Mouse (Mus musculus): Measurements from ENCODE around the gene Slc5a12. TPM values are rescaled to one million over a fixed set of nuclear protein-coding genes. Genes with fewer than 3 reads are reported as not detected.

Gene Slc5a12
- polyA plus RNA-seq (2012; ENCODE audit: insufficient read depth, insufficient read length, low replicate concordance, missing spikeins) = not detected in 2 replicates

DNA sequence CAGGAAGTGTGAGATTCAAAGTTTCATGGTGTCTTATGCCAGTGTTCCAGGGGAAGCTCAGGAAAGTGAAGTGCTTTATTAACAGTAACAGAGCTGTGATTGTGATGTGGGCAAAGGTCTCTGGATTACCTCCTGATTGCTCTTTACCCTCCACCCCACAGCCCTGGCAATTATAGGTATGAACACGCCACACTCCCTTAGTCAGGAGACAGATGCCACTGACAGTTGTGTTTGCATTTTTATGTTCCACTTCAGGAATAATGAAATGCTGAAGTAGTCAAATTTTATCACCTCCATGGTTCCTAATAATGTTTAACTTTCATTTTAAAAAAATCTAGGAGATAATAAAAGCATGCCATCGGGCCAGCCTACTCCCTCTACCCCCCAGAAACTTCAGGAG, at the start of gene Slc5a12:
Slc5a12 (plus strand) TSS at position 367 of the 400 bp plus-strand sequence.
- no peak within 1 kb of the TSS for H3K4me3 ChIP-seq (ENCODE audit: insufficient read depth, low read depth, low read length)
- WGBS = 79% methylated on average over 2 of the region's 2 CpGs
- no peak within 1 kb of the TSS for H3K27ac ChIP-seq (ENCODE audit: insufficient read depth, low read depth, low read length)
- no peaks in the 10 kb centered on the region for H3K4me1 ChIP-seq (ENCODE audit: control insufficient read depth, insufficient read depth, low read length)
- no peak for TF ChIP-seq CTCF (IDR thresholded peaks at IDR 0.05; ENCODE audit: insufficient read depth, low read depth, low read length)
- no peak for TF ChIP-seq POLR2A (IDR thresholded peaks at IDR 0.05; ENCODE audit: insufficient read depth, low read depth, low read length)

DNA sequence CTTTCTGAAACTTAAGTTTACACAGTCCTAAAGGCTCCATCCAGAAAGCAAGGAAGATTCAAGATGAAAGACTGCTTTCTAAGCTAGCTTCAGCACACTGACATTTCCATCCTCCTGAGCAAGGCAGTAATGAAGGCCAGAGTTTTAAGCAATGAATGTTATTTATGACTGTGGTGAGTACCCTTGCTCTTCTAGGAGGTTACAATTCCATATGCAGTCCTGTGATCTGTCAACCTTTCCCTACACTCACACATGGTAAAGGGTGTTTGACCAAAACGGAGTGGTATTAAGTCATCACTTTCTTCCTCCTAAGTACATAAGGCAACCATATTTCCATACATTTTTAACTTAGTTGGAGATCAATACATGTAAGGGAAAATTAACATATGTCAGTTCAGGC, 41.0 kb upstream of the Slc5a12 start:
- Histone ChIP-seq H3K27ac (ENCODE audit: insufficient read depth, low read depth, low read length) (no peak overlapping the region), H3K4me1 (ENCODE audit: control insufficient read depth, insufficient read depth, low read length) (no peaks in the 10 kb centered on the region), H3K4me3 (ENCODE audit: insufficient read depth, low read depth, low read length) (no peak overlapping the region)
- TF ChIP-seq POLR2A (IDR thresholded peaks at IDR 0.05; ENCODE audit: insufficient read depth, low read depth, low read length) (no peak), CTCF (IDR thresholded peaks at IDR 0.05; ENCODE audit: insufficient read depth, low read depth, low read length) (no peak)
- 95% methylated on average over 1 of the region's 1 CpGs for WGBS

DNA sequence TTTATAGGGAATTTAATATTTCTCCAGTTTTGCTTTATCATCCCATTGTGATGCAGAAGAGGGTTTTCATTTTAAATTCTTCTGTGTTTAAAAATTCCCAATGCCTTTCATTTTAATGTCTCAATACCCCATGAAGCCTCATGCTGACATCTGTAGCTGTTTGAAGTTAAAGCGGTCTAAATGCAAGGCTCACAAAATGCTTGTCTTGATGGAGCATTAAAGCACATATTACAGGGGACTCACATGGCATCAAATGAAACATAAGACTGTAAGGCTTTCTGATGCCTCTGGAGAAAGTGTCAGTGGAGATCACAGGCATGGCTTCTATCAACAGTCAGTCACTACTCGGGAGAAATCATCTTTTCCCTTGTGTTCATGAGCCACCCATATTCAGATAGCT, 34.5 kb upstream of the Slc5a12 start:
- WGBS = 89% methylated on average over 2 of the region's 2 CpGs
- Histone ChIP-seq H3K4me1 (ENCODE audit: control insufficient read depth, insufficient read depth, low read length) (no peaks in the 10 kb centered on the region), H3K4me3 (ENCODE audit: insufficient read depth, low read depth, low read length) (no peak overlapping the region), H3K27ac (ENCODE audit: insufficient read depth, low read depth, low read length) (no peak overlapping the region)
- TF ChIP-seq CTCF (IDR thresholded peaks at IDR 0.05; ENCODE audit: insufficient read depth, low read depth, low read length) (no peak), POLR2A (IDR thresholded peaks at IDR 0.05; ENCODE audit: insufficient read depth, low read depth, low read length) (no peak)

DNA sequence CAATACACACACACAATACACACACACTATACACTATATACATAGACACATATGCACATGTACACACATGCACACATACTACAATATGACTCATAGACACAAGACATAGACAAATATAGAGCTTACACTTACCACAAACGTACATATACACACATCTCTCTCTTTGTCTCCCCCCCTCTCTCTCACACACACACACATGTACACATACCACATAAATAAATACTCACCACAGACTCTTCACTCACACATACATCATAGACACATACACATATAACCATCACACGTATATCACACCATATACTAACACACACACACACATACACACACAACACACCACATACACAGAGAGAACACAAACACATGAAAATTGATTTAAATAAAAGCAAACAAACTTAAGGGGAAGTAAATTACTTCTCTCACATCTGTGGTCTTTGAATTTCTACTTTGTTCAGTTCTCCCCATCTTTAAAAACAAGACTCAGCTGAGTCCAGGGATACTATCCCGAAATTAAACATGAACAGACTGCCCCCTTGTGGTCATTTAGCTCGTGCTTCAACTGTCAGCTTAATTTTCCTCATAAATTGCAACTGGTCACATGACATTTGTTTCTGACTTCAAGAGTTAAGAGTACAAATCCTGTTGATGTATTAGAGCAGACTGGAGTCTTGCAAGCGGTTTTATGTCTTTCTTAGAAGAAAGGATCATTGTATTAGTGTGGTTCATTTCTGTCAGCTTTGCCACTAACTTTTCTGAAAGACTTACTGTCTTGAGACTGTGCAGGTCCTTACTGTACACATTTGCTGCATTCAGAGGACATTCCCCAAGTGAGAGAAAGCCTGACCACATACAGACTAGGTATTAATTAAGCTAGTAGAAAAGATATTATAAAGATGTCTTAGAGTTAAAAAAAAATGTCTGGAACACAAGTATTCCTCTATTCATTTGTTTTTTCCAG, 32.1 kb upstream of the Slc5a12 start:
- TF ChIP-seq POLR2A (IDR thresholded peaks at IDR 0.05; ENCODE audit: insufficient read depth, low read depth, low read length) (no peak), CTCF (IDR thresholded peaks at IDR 0.05; ENCODE audit: insufficient read depth, low read depth, low read length) (no peak)
- Histone ChIP-seq H3K4me1 (ENCODE audit: control insufficient read depth, insufficient read depth, low read length) (no peaks in the 10 kb centered on the region), H3K27ac (ENCODE audit: insufficient read depth, low read depth, low read length) (no peak overlapping the region), H3K4me3 (ENCODE audit: insufficient read depth, low read depth, low read length) (no peak overlapping the region)
- WGBS = 37% methylated on average over 5 of the region's 5 CpGs

DNA sequence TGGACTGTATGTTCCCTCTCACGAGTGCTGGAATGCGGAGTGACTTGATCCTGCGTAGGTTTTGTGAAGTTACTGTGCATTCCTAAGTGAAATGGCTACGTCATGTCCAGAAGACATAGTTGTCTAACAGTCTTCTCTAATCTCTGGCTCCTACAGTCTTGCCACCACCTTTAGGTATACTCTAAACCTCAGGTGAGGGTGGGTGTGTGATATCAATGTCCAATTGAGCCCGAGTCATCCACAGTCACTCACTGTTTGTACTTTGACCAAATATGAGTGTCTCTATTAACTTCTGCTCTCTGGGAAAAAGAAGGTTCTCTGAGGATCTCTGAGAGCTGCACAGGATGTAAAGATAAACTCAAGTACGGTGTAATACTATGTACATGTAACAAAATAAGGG, 10.4 kb upstream of the Slc5a12 start:
- Histone ChIP-seq H3K4me1 (ENCODE audit: control insufficient read depth, insufficient read depth, low read length) (no peaks in the 10 kb centered on the region), H3K27ac (ENCODE audit: insufficient read depth, low read depth, low read length) (no peak overlapping the region), H3K4me3 (ENCODE audit: insufficient read depth, low read depth, low read length) (no peak overlapping the region)
- TF ChIP-seq POLR2A (IDR thresholded peaks at IDR 0.05; ENCODE audit: insufficient read depth, low read depth, low read length) (no peak), CTCF (IDR thresholded peaks at IDR 0.05; ENCODE audit: insufficient read depth, low read depth, low read length) (no peak)
- 90% methylated on average over 6 of the region's 6 CpGs for WGBS

DNA sequence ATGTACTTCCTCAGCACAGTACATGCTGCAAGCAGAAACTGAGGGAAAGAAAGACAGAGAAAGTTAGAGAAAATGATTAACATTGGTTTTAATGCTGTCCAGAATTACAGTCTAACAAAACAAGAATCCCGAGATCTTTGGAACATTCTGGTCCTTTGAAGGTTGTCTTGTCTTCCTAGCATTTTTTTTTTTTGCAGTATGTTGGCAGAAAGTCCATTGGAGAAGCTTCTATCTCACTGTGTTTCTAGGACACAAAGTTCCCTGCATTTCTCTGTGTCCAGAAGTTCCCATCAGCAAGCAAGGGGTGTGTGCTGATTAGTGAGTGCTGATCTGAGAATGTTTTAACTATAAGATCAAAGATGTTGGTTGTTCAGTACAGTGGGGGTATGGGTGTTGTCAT, 7.1 kb upstream of the Slc5a12 start:
- TF ChIP-seq CTCF (IDR thresholded peaks at IDR 0.05; ENCODE audit: insufficient read depth, low read depth, low read length) = no peak
- TF ChIP-seq POLR2A (IDR thresholded peaks at IDR 0.05; ENCODE audit: insufficient read depth, low read depth, low read length) = no peak
- Histone ChIP-seq H3K4me1 (ENCODE audit: control insufficient read depth, insufficient read depth, low read length) (no peaks in the 10 kb centered on the region), H3K4me3 (ENCODE audit: insufficient read depth, low read depth, low read length) (no peak overlapping the region), H3K27ac (ENCODE audit: insufficient read depth, low read depth, low read length) (no peak overlapping the region)
- WGBS = 79% methylated on average over 1 of the region's 1 CpGs

DNA sequence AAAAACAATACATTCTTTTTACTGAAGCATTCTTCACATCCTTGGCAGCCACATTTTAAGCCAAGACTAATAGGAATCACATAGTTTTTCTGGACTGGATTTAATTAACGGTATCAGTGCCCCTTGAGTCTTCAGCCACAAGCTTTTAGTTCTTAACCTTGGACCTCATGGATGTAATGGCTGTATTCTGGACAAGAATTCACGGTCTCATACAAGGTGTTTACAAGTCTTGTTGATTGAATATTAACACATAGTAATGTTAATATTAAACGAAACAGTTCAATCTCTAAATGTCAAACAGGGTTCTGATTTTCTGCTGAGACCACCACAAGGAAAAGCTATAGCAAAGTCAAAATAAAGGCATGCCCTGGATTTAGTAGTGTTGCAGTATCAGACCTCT, 4.8 kb upstream of the Slc5a12 start:
- H3K4me3 ChIP-seq (ENCODE audit: insufficient read depth, low read depth, low read length) = no peak overlapping the region
- 84% methylated on average over 3 of the region's 3 CpGs for WGBS
- H3K4me1 ChIP-seq (ENCODE audit: control insufficient read depth, insufficient read depth, low read length) = no peaks in the 10 kb centered on the region
- no peak overlapping the region for H3K27ac ChIP-seq (ENCODE audit: insufficient read depth, low read depth, low read length)
- TF ChIP-seq POLR2A (IDR thresholded peaks at IDR 0.05; ENCODE audit: insufficient read depth, low read depth, low read length) = no peak
- no peak for TF ChIP-seq CTCF (IDR thresholded peaks at IDR 0.05; ENCODE audit: insufficient read depth, low read depth, low read length)

DNA sequence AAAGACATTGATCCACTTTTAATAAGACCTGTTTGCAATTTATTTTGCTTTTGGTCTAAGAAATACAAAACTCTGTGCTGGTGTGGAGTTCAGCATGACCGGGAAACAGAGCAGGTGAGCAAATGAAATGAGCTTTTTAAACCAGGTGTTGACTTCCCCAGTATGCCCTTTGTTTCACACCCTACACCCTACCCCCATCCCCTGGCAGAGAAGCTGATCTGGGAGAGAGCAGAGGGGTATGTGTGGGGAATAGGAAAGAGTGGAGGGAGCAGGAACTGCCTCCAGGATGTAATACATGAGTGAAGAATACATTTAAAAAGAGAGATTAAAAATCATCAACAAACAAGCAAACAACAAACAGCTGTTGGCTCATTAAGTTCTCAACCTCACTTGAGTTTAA, 47.3 kb downstream of the Slc5a12 start:
- Histone ChIP-seq H3K27ac (ENCODE audit: insufficient read depth, low read depth, low read length) (no peak overlapping the region), H3K4me3 (ENCODE audit: insufficient read depth, low read depth, low read length) (no peak overlapping the region), H3K4me1 (ENCODE audit: control insufficient read depth, insufficient read depth, low read length) (no peaks in the 10 kb centered on the region)
- TF ChIP-seq CTCF (IDR thresholded peaks at IDR 0.05; ENCODE audit: insufficient read depth, low read depth, low read length) (no peak), POLR2A (IDR thresholded peaks at IDR 0.05; ENCODE audit: insufficient read depth, low read depth, low read length) (no peak)
- WGBS = 83% methylated on average over 1 of the region's 1 CpGs

DNA sequence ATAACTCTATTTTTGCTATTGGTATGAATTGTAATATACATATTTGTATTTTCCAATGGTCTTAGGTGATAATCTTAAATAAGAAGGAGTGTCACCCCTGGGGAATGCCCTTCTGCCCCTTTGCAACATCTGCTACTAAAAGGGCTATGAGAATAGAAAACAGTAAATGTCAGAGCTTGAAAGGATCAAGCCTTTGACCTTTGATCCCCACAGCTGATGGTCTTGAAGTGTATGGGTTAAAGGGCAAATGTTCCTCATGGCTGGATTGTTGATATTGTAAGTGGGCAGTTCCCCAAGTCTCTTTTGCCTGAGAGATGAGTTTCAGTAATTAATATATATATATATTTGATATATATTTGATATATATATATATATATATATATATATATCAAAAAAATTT, 47.7 kb downstream of the Slc5a12 start:
- no peaks in the 10 kb centered on the region for H3K4me1 ChIP-seq (ENCODE audit: control insufficient read depth, insufficient read depth, low read length)
- no peak overlapping the region for H3K4me3 ChIP-seq (ENCODE audit: insufficient read depth, low read depth, low read length)
- no peak overlapping the region for H3K27ac ChIP-seq (ENCODE audit: insufficient read depth, low read depth, low read length)
- no peak for TF ChIP-seq CTCF (IDR thresholded peaks at IDR 0.05; ENCODE audit: insufficient read depth, low read depth, low read length)
- TF ChIP-seq POLR2A (IDR thresholded peaks at IDR 0.05; ENCODE audit: insufficient read depth, low read depth, low read length) = no peak
